Mouse (Mus musculus): ENCODE data around the gene Rps6ka2. TPM values are rescaled to one million over a fixed set of nuclear protein-coding genes. Genes with fewer than 3 reads are reported as not detected.

Rps6ka2 gene
- polyA plus RNA-seq (2014; fragmentation: Illumina TruSeq; extraction: RNeasy Lipid Tissue Mini Kit (QIAGEN cat#74804); ENCODE audit: low read depth, low replicate concordance): 27.3 TPM

DNA sequence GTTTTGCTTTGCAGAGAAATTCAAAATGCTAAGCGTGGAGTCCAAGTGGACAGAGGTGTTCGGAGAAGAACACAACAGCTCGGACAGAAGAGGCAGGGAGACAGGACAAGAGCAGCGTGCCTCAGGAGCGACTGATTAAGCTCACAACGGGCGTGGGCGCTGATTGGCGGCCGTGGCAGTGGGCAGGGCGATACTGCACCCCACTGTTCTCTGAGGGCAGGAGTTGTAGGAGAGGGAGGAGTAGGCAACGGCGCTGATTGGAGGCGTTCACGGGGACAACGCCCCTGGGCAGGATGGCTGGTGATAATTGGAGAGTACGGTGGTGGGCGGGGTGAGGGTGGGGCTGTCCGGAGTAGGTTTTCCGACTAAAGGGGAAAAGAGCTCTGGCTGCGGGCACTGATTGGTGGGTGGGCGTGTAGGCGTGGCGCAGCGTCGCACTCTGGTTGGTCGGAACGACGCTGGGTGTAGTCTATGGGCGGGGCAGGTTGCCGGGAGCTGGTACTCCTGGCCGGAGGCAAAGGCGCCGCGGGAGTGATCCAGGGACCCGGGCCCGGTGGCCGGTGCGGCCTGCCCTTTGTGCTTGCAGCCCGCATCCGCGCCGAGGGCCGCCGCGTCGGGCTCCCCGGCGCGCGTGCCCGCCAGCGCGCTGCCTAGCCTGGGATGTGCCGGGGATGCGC is at the start of gene Rps6ka2:
Rps6ka2 (plus strand) TSS at position 489 of the 677 bp plus-strand sequence.

DNA sequence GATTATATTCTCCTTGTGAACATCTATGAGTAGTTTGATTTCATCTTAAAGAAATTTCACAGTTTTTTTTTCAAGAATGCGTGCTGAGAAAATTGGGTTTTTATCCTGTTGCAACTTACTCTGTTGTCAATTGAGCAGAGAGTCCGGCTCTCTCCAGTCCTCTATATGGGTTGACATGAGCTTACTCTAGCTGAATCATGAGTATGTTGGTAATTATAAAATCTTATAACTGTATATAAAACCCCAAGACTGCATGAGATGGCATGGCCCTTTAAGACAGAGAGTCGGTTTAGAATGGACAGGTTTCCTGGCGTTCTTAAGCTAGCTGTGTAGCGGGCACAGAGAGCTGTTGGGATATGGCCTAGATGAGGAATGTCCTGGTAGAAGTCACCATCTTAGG is 154.4 kb downstream of the Rps6ka2 start, which contains the start of gene Tcp10a:
Tcp10a (plus strand) TSS at position 301 of the 400 bp plus-strand sequence.

DNA sequence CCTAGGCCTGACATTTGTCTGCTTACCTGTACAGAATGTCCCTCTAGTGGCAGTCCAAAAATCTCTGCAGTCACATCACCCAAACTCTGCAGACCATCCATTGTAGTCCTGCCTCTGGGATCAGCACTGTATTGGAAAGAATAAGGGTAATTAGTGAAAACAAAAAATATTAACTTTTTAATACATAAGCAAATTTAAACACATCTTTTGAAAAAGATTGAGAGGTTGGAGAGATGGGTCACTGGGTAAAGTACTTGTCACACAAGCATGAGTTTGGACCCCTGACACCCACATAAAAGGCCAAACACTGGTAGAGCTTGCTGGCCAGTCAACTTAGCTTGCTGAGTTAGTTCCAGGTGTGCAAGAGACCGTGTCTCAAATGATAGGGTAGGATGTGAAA is 182.7 kb downstream of the Rps6ka2 start, which contains the start of gene Ttll2:
Ttll2 (minus strand) TSS at position 101 of the 400 bp plus-strand sequence.

Other genes starting within 250 kb of the Rps6ka2 start
- 93.9 TPM for gene Rsph3b, start 221.4 kb upstream of the Rps6ka2 start, polyA plus RNA-seq (2014; fragmentation: Illumina TruSeq; extraction: RNeasy Lipid Tissue Mini Kit (QIAGEN cat#74804); ENCODE audit: low read depth, low replicate concordance)
- gene Tagap1, start 209.0 kb upstream of the Rps6ka2 start, polyA plus RNA-seq (2014; fragmentation: Illumina TruSeq; extraction: RNeasy Lipid Tissue Mini Kit (QIAGEN cat#74804); ENCODE audit: low read depth, low replicate concordance): 16.4 TPM
- gene Rnaset2b, start 199.5 kb upstream of the Rps6ka2 start, polyA plus RNA-seq (2014; fragmentation: Illumina TruSeq; extraction: RNeasy Lipid Tissue Mini Kit (QIAGEN cat#74804); ENCODE audit: low read depth, low replicate concordance): 301 TPM
- gene Gm49721, start 191.2 kb upstream of the Rps6ka2 start, polyA plus RNA-seq (2014; fragmentation: Illumina TruSeq; extraction: RNeasy Lipid Tissue Mini Kit (QIAGEN cat#74804); ENCODE audit: low read depth, low replicate concordance): not detected
- gene Gm1604a, start 144.5 kb upstream of the Rps6ka2 start, polyA plus RNA-seq (2014; fragmentation: Illumina TruSeq; extraction: RNeasy Lipid Tissue Mini Kit (QIAGEN cat#74804); ENCODE audit: low read depth, low replicate concordance): not detected
- not detected for gene Tcp10a, start 154.5 kb downstream of the Rps6ka2 start, polyA plus RNA-seq (2014; fragmentation: Illumina TruSeq; extraction: RNeasy Lipid Tissue Mini Kit (QIAGEN cat#74804); ENCODE audit: low read depth, low replicate concordance)
- gene Ttll2, start 182.6 kb downstream of the Rps6ka2 start, polyA plus RNA-seq (2014; fragmentation: Illumina TruSeq; extraction: RNeasy Lipid Tissue Mini Kit (QIAGEN cat#74804); ENCODE audit: low read depth, low replicate concordance): not detected
- not detected for gene Gm49630, start 201.9 kb downstream of the Rps6ka2 start, polyA plus RNA-seq (2014; fragmentation: Illumina TruSeq; extraction: RNeasy Lipid Tissue Mini Kit (QIAGEN cat#74804); ENCODE audit: low read depth, low replicate concordance)
- not detected for gene Unc93a2, start 215.3 kb downstream of the Rps6ka2 start, polyA plus RNA-seq (2014; fragmentation: Illumina TruSeq; extraction: RNeasy Lipid Tissue Mini Kit (QIAGEN cat#74804); ENCODE audit: low read depth, low replicate concordance)

Data from heart, adult 10 weeks (tissue).